Mouse (Mus musculus) C2C12 (cell line): ENCODE measurements around the gene Txndc15.

Experiments used
- CTCF ChIP-seq: IDR thresholded peaks from one replicate; pipeline ENCODE4 v1.5.1; 2011; ENCODE audit not compliant: control insufficient read depth, insufficient read depth, insufficient read length
- MAX ChIP-seq: IDR thresholded peaks from one replicate; pipeline ENCODE4 v1.6.1; 2011; ENCODE audit warnings: mild to moderate bottlenecking, control low read depth

GRCm38 (mm10) chr13:55727839-55728238, 13.4 kb downstream of the Txndc15 start:
- TF ChIP-seq CTCF (no peak), MAX (no peak)
